Mouse (Mus musculus): ENCODE measurements around the gene Olfml2b.

DNA sequence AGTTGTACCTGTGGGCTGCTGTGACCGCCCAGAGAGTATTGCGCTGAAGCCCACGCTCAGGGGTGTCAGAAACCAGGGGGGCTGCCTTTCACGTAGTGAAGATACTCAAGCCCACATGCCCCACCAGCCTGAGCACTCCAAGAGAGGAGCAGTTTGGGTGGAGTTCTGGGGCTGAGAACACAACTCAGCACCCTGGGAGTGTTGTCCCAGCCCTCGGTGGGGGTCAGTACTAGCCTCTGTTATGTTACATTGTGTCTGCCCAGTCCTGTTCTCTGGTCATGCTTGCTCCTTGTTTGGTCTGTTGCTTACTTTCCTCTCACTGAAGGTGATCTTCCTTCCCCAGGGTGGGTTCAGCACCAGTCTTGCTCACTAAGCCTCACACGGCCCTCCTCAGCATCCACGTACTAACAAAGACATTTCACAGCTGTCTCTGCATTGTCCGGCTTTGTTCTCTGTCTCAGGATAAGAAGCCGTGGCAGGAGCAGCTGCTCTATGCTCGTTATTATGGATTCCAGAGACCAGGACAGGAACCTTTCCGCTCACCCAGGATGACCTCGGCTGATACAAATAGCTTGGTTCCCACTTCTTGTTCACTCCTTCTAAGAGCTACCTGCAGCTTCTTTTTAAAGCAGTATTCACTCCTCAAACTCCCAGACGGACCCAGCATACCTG is 13.4 kb downstream of the Olfml2b start:
- TF ChIP-seq CTCF (IDR thresholded peaks at IDR 0.05; ENCODE audit: control insufficient read depth, insufficient read depth, low read length): no peak
- TF ChIP-seq POLR2A (IDR thresholded peaks at IDR 0.05; ENCODE audit: borderline replicate concordance, control insufficient read depth, low read depth, low read length): no peak
